Mouse (Mus musculus) embryonic facial prominence, embryonic 11.5 days (tissue): ENCODE data around the gene Tbc1d30. TPM values are rescaled to one million over a fixed set of nuclear protein-coding genes. Genes with fewer than 3 reads are reported as not detected.

Experiments used
- ATAC-seq: fragments of 200-750 bp; cut with Nextera tagmentation; replicated peaks from 2 replicates; pipeline ENCODE4 v1.8.0; 2017; ENCODE audit warnings: low read depth; ENCODE audit not compliant: insufficient number of reproducible peaks, low FRiP score, low TSS enrichment
- DNase-seq: peaks from one replicate; pipeline ENCODE4 v3.0.0-alpha.2; 2015; ENCODE audit warnings: low spot score
- H3K27ac ChIP-seq: fragments of 300-500 bp; sonication (generic); replicated peaks from 2 replicates; pipeline ENCODE4 v1.5.1; 2014; ENCODE audit warnings: mild to moderate bottlenecking, low read depth, low read length, control low read depth
- H3K27me3 ChIP-seq: fragments of 300-500 bp; sonication (generic); 2 replicates; pipeline ENCODE4 v1.6.1; 2014; ENCODE audit warnings: mild to moderate bottlenecking, low read length, moderate library complexity, mixed read lengths; ENCODE audit not compliant: control insufficient read depth, insufficient read depth
- H3K36me3 ChIP-seq: fragments of 300-500 bp; sonication (generic); replicated peaks from 2 replicates; pipeline ENCODE4 v1.6.1; 2014; ENCODE audit warnings: low read depth, mild to moderate bottlenecking, low read length, moderate library complexity, mixed read lengths; ENCODE audit not compliant: control insufficient read depth, insufficient read depth
- H3K4me1 ChIP-seq: fragments of 300-500 bp; sonication (generic); 2 replicates; pipeline ENCODE4 v1.6.1; 2014; ENCODE audit warnings: low read length, mixed read lengths; ENCODE audit not compliant: control insufficient read depth, insufficient read depth
- H3K4me2 ChIP-seq: fragments of 300-500 bp; sonication (generic); 2 replicates; pipeline ENCODE4 v1.6.1; 2014; ENCODE audit warnings: low read depth, mild to moderate bottlenecking, control low read depth, low read length, moderate library complexity
- H3K4me3 ChIP-seq: fragments of 300-500 bp; sonication (generic); 2 replicates; pipeline ENCODE4 v1.5.1; 2014; ENCODE audit warnings: low read depth, low read length, control low read depth
- H3K9ac ChIP-seq: fragments of 300-500 bp; sonication (generic); replicated peaks from 2 replicates; pipeline ENCODE4 v1.6.1; 2014; ENCODE audit warnings: mild to moderate bottlenecking, control low read depth, low read length
- H3K9me3 ChIP-seq: fragments of 300-500 bp; sonication (generic); replicated peaks from 2 replicates; pipeline ENCODE4 v1.6.1; 2016; ENCODE audit warnings: mild to moderate bottlenecking, low read length, inconsistent platforms, mixed read lengths; ENCODE audit not compliant: control insufficient read depth
- WGBS: fragments of 180-500 bp; shearing (Covaris S2); extraction: QIAGEN DNeasy Blood & Tissue Kit; methylation state at CpG from one replicate; pipeline ENCODE4 v1.1.7; 2014; 5-methylcytosine and 5-hydroxymethylcytosine counted together
- polyA plus RNA-seq: library from polyadenylated mRNA; unstranded; fragments of >200 nt; fragmentation: Nextera tagmentation; extraction: Ambion mirVana; gene quantifications from 2 replicates; pipeline ENCODE4 v1.2.1, GENCODE M21; 2014

Tbc1d30 gene
- polyA plus RNA-seq, 1 experiment from 2014 or later = 2.7 TPM

DNA sequence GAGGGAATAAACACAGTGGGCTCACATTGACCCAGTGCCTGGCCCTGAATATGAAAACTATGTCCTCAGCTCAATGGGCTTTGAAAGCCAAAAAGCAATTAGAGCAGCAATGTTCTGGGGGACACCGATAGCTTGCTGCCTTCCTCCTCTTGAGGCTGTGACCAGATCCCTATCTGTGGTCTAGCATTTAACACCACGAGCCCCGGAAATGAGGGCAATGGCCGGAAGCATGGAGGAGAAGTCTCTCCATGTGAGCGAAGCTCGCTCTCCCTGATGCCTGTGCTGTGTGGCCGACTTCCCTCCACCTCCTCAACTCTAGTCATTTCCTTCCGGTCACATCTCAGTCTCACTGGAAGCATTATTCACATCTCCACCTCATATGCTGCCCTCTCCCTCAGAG lies 82.3 kb downstream of the Tbc1d30 start:
- 94% methylated on average over 8 of the region's 8 CpGs for WGBS
- no peaks in the 10 kb centered on the region; the same call in 1 of the 2 replicates for H3K36me3 ChIP-seq

DNA sequence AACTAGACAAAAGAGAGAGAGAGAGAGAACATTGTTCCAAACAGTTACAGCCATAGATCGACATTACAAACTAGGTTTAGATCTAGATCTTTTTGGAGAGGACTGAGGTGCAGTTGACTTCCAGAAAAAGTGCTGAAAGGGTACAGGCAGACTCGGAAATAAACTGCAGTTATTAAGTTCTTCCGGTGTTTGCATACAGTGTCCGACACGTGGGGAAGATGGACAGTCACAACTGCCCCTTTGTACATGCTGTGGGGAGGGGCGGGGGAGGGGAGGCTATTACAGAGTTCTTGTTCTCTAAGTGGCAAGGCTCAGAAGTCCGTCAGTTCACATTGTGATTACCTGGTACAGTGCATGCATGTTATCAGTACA lies 86.9 kb downstream of the Tbc1d30 start:
- Histone ChIP-seq H3K9me3 (no peaks in the 10 kb centered on the region), H3K27ac (no peak overlapping the region), H3K36me3 (no peaks in the 10 kb centered on the region), H3K4me3 (no peak overlapping the region), H3K4me1 (no peaks in the 10 kb centered on the region), H3K27me3 (no peaks in the 10 kb centered on the region), H3K4me2 (no peak overlapping the region), H3K9ac (no peak overlapping the region)
- DNase-seq = no peak
- ATAC-seq = no peak
- 76% methylated on average over 7 of the region's 7 CpGs for WGBS

More for the DNA sequence above, 82.3 kb downstream of the Tbc1d30 start:
- no peaks in the 10 kb centered on the region for H3K9me3 ChIP-seq
- DNase-seq (no peak), ATAC-seq (no peak)
- no peak overlapping the region for H3K4me3 ChIP-seq
- H3K4me1 ChIP-seq = no peaks in the 10 kb centered on the region
- H3K27ac ChIP-seq = no peak overlapping the region
- no peaks in the 10 kb centered on the region for H3K27me3 ChIP-seq
- no peak overlapping the region for H3K9ac ChIP-seq
- no peak overlapping the region for H3K4me2 ChIP-seq

DNA sequence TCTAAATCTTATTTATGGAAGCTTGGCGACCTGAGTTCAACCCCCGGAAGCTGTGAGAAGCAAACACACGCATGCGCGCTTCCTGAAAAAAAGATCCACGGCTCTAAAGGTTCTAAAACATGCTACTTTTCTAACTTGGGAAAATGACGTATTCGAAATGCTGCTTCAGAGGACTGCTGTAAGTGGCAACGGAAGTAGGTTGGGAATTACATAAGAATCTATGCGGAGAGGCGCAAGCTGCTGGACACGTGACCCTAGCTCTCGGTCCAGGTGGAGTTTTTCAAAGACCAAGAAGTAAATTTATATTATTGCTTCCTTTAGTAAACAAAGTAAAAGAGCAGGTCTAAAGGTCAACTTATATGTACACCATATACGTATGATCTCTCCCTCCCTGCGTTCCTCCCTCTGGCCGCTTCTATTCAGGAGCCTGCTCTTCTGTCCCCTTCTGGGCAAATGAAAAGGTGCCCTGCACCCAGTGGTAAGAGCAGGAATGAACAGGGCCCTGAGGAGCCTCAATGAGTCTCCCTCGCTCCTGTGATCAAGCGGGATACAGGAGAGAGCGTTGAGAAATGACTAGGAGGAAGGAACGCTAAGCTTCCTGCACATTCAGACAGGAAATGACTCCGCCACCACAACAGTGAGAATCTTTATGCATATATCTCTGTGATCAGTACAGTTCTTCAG lies 87.4 kb downstream of the Tbc1d30 start:
- Histone ChIP-seq H3K36me3 (no peaks in the 10 kb centered on the region), H3K27me3 (no peaks in the 10 kb centered on the region), H3K9me3 (no peaks in the 10 kb centered on the region), H3K9ac (no peak overlapping the region), H3K27ac (no peak overlapping the region), H3K4me2 (no peak overlapping the region), H3K4me1 (no peaks in the 10 kb centered on the region), H3K4me3 (no peak overlapping the region)
- ATAC-seq (no peak), DNase-seq (no peak)
- WGBS = 89% methylated on average over 21 of the region's 21 CpGs

DNA sequence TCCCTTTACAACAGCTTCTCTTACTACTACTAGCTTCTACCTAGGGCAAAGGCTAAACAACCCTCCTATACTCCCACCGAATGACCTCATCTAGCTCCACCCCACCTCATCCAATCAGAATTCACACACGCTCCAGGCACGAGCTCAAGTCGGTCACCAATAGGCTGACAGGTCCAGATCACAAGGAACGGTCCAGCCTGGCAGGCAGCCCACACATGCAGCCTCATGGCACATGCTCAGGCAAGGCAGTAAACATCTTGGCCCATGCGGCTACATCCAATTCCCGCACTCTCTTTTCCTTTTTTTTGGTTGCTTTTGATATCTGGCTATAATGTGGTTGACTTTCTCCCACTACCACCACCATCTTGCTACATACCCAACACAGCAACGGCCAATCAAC lies 88.9 kb downstream of the Tbc1d30 start:
- H3K9me3 ChIP-seq = no peaks in the 10 kb centered on the region
- no peak overlapping the region for H3K9ac ChIP-seq
- no peak for DNase-seq
- no peaks in the 10 kb centered on the region for H3K4me1 ChIP-seq
- H3K27me3 ChIP-seq = no peaks in the 10 kb centered on the region
- no peak overlapping the region for H3K4me2 ChIP-seq
- H3K27ac ChIP-seq = no peak overlapping the region
- WGBS = 91% methylated on average over 8 of the region's 8 CpGs
- ATAC-seq = no peak
- H3K36me3 ChIP-seq = no peaks in the 10 kb centered on the region
- no peak overlapping the region for H3K4me3 ChIP-seq

- H3K9ac ChIP-seq = no peak overlapping the region
- H3K27ac ChIP-seq = no peak overlapping the region
- no peaks in the 10 kb centered on the region; the same call in 1 of the 2 replicates for H3K9me3 ChIP-seq
- no peaks in the 10 kb centered on the region for H3K4me1 ChIP-seq
- 92% methylated on average over 6 of the region's 6 CpGs for WGBS
- H3K27me3 ChIP-seq = no peaks in the 10 kb centered on the region
- no peak overlapping the region for H3K4me2 ChIP-seq
- ATAC-seq (no peak), DNase-seq (no peak)
- H3K4me3 ChIP-seq = no peak overlapping the region
- no peaks in the 10 kb centered on the region for H3K36me3 ChIP-seq
Observed at GRCm38 (mm10) chr10:121261036-121261592, 90.0 kb downstream of the Tbc1d30 start.

- H3K9me3 ChIP-seq = no peaks in the 10 kb centered on the region; the same call in 1 of the 2 replicates
- no peak overlapping the region for H3K9ac ChIP-seq
- 24% methylated on average over 17 of the region's 17 CpGs for WGBS
- ATAC-seq = no peak
- H3K4me3 ChIP-seq = no peak overlapping the region
- no peaks in the 10 kb centered on the region for H3K36me3 ChIP-seq
- H3K4me1 ChIP-seq = no peaks in the 10 kb centered on the region
- no peak overlapping the region for H3K4me2 ChIP-seq
- H3K27ac ChIP-seq = no peak overlapping the region
- no peaks in the 10 kb centered on the region for H3K27me3 ChIP-seq
- peak; percentile 87 for DNase-seq
Observed at GRCm38 (mm10) chr10:121256115-121256825, 94.8 kb downstream of the Tbc1d30 start.

- ATAC-seq = 0 out of 2 replicates have a peak, but pooled peaks have one; percentile 57
- no peaks in the 10 kb centered on the region; the same call in 1 of the 2 replicates for H3K9me3 ChIP-seq
Observed at GRCm38 (mm10) chr10:121255465-121255864, 95.6 kb downstream of the Tbc1d30 start.

GRCm38 (mm10) chr10:121254343-121254742 lies 96.7 kb downstream of the Tbc1d30 start:
- no peak for ATAC-seq
- 86% methylated on average over 8 of the region's 8 CpGs for WGBS
- no peak overlapping the region for H3K9ac ChIP-seq
- no peaks in the 10 kb centered on the region for H3K4me1 ChIP-seq
- no peaks in the 10 kb centered on the region for H3K36me3 ChIP-seq
- H3K9me3 ChIP-seq = no peaks in the 10 kb centered on the region; the same call in 1 of the 2 replicates
- H3K4me2 ChIP-seq = no peak overlapping the region
- H3K27me3 ChIP-seq = no peaks in the 10 kb centered on the region
- H3K27ac ChIP-seq = no peak overlapping the region
- DNase-seq = no peak
- H3K4me3 ChIP-seq = no peak overlapping the region

More at GRCm38 (mm10) chr10:121255465-121255864, 95.6 kb downstream of the Tbc1d30 start:
- no peaks in the 10 kb centered on the region for H3K4me1 ChIP-seq
- H3K9ac ChIP-seq = no peak overlapping the region
- no peaks in the 10 kb centered on the region for H3K36me3 ChIP-seq
- no peak for DNase-seq
- H3K4me2 ChIP-seq = no peak overlapping the region
- H3K4me3 ChIP-seq = no peak overlapping the region
- H3K27ac ChIP-seq = no peak overlapping the region
- no peaks in the 10 kb centered on the region for H3K27me3 ChIP-seq
- WGBS = 91% methylated on average over 5 of the region's 5 CpGs
